ENCODE assay signal across 28 mouse cellular contexts in the genomic region with DNA sequence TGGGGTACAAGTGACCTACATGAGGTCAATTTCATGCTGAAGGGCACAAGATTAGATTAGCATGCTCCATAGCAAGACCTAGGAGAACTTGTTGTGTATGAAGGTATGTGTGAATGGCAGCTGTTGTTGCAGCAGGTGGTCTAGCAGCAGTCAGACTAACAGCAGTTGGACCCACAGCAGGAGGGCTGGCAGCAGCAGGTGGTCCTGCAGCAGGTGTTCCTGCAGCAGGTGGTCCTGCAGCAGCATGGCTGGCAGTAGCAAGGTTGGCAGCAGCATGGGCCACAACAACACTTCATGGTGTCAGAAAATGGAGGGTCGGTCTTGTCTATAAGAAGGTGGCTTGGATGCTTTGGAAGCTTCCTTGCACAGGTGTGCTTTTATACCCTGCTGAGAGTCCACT. TPM values are rescaled to one million over a fixed set of nuclear protein-coding genes. Genes with fewer than 3 reads are reported as not detected.
DNase-seq lines count a peak whose midpoint lies in the region; ATAC-seq and TF ChIP-seq lines count a peak whose summit lies in the region.
"Had no signal": no experiment of that assay in that cellular context is flagged by ENCODE, and none has a peak within 500 bp of the region (broad histone marks: within the 10 kb centered on the region; RNA-seq: fewer than 3 reads in every experiment).

No protein-coding gene starts in this region.

- TF ChIP-seq POLR2A in myocyte (IDR thresholded peaks at IDR 0.05; ENCODE audit: insufficient read length, low read depth) = no peak

- H3K4me1 ChIP-seq in forebrain, embryonic 11.5 days (replicated peaks; ENCODE audit: control insufficient read depth, insufficient read depth, low read length) = no peaks in the 10 kb centered on the region
- no peaks in the 10 kb centered on the region for H3K4me1 ChIP-seq in forebrain, embryonic 15.5 days
- H3K4me1 ChIP-seq in G1E (ENCODE audit: insufficient read depth, low read depth, low read length) = no peaks in the 10 kb centered on the region
- H3K4me1 ChIP-seq in hindbrain, embryonic 16.5 days (ENCODE audit: control insufficient read depth, insufficient read depth, low read depth, low read length) = no peaks in the 10 kb centered on the region

- no peaks in the 10 kb centered on the region for H3K27me3 ChIP-seq in forebrain, embryonic 11.5 days (ENCODE audit: control insufficient read depth, insufficient read depth, low read length)
- H3K27me3 ChIP-seq in forebrain, embryonic 15.5 days = no peaks in the 10 kb centered on the region
- H3K27me3 ChIP-seq in G1E (ENCODE audit: insufficient read depth, low read length) (0 out of 2 replicates have a peak, but pooled peaks cover 2% of the 10 kb centered on the region), myocyte (ENCODE audit: control insufficient read depth, insufficient read depth, insufficient read length) (peaks cover 7% of the 10 kb centered on the region)
- H3K27me3 ChIP-seq in hindbrain, embryonic 16.5 days (replicated peaks; ENCODE audit: control insufficient read depth, insufficient read depth, low read length) = no peaks in the 10 kb centered on the region
- H3K27me3 ChIP-seq: Patski had no signal

- no peaks in the 10 kb centered on the region for H3K9me3 ChIP-seq in forebrain, embryonic 11.5 days (ENCODE audit: control insufficient read depth, low read length)
- H3K9me3 ChIP-seq in forebrain, embryonic 15.5 days = no peaks in the 10 kb centered on the region
- peaks cover 9% of the 10 kb centered on the region for H3K9me3 ChIP-seq in G1E (replicated peaks)
- H3K9me3 ChIP-seq in hindbrain, embryonic 16.5 days (ENCODE audit: control insufficient read depth, low read length) = no peaks in the 10 kb centered on the region

- WGBS in forebrain, embryonic 11.5 days = 90% methylated on average over 1 of the region's 1 CpGs
- WGBS in forebrain, embryonic 15.5 days = 94% methylated on average over 1 of the region's 1 CpGs
- 100% methylated on average over 1 of the region's 1 CpGs for WGBS in hindbrain, embryonic 16.5 days

- no peaks in the 10 kb centered on the region for H3K36me3 ChIP-seq in forebrain, embryonic 11.5 days (ENCODE audit: control insufficient read depth, insufficient read depth, low read length)
- H3K36me3 ChIP-seq in forebrain, embryonic 15.5 days = no peaks in the 10 kb centered on the region
- H3K36me3 ChIP-seq in G1E (replicated peaks) = no peaks in the 10 kb centered on the region
- no peaks in the 10 kb centered on the region for H3K36me3 ChIP-seq in myocyte (ENCODE audit: control insufficient read depth, insufficient read depth)
- H3K36me3 ChIP-seq in hindbrain, embryonic 16.5 days (ENCODE audit: control insufficient read depth, insufficient read depth, low read length) = no peaks in the 10 kb centered on the region

- no peak for ATAC-seq in forebrain, embryonic 11.5 days (replicated peaks; ENCODE audit: low FRiP score)
- no peak for ATAC-seq in forebrain, embryonic 15.5 days (replicated peaks)
- no peak for ATAC-seq in G1E (ENCODE audit: extremely low read depth, insufficient number of reproducible peaks, low FRiP score, poor library complexity, severe bottlenecking)
- ATAC-seq in hindbrain, embryonic 16.5 days = no peak
- ATAC-seq: activated CD4-positive, CD25-positive, alpha-beta regulatory T cell, adult 4 months; CD4-positive, CD25-positive, alpha-beta regulatory T cell, adult 4 months; Patski had no signal

- no peak overlapping the region for H3K27ac ChIP-seq in forebrain, embryonic 11.5 days (ENCODE audit: low read depth, low read length)
- H3K27ac ChIP-seq in forebrain, embryonic 15.5 days (replicated peaks) = no peak overlapping the region
- no peak overlapping the region for H3K27ac ChIP-seq in hindbrain, embryonic 16.5 days (ENCODE audit: low read depth, low read length)

- H3K9ac ChIP-seq in forebrain, embryonic 11.5 days (ENCODE audit: low read length) = no peak overlapping the region
- H3K9ac ChIP-seq in forebrain, embryonic 15.5 days (replicated peaks) = no peak overlapping the region
- H3K9ac ChIP-seq in hindbrain, embryonic 16.5 days (ENCODE audit: low read depth, low read length) = no peak overlapping the region

- TF ChIP-seq CTCF in G1E (IDR thresholded peaks at IDR 0.05; ENCODE audit: low read depth, low read length) = no peak

- no peak overlapping the region for H3ac ChIP-seq in myocyte (ENCODE audit: control insufficient read depth, insufficient read length)

- peak; percentile 9 to 11 for DNase-seq in cerebellum, postnatal 10 days
- DNase-seq in cerebellum, adult 8-10 months = no peak
- peak; percentile 49 for DNase-seq in forebrain, embryonic 11.5 days (ENCODE audit: low spot score)
- DNase-seq in G1E (ENCODE audit: low spot score) = no peak
- no peak for DNase-seq in frontal cortex, postnatal 10 days (ENCODE audit: low spot score in 2 of 2)
- DNase-seq: adrenal gland, adult 2 months; adrenal gland, adult 8-10 months; adrenal gland, postnatal 10 days; adrenal gland, postnatal 14 days; adrenal gland, postnatal 25 days; adrenal gland, postnatal 36 days; B cell, adult 2 months; cerebellum, adult 11 months; cerebellum, adult 11-12 months; cerebellum, adult 18-20 months had no signal

- no peak overlapping the region for H3K4me3 ChIP-seq in forebrain, embryonic 11.5 days (ENCODE audit: low read depth, low read length)
- no peak overlapping the region for H3K4me3 ChIP-seq in forebrain, embryonic 15.5 days
- H3K4me3 ChIP-seq in G1E (ENCODE audit: low read depth, low read length) (0 out of 2 replicates have a peak overlapping the region, but pooled peaks have one; percentile 13), myocyte (no peak overlapping the region)
- no peak overlapping the region for H3K4me3 ChIP-seq in hindbrain, embryonic 16.5 days (ENCODE audit: low read length)

- H3K4me2 ChIP-seq in forebrain, embryonic 11.5 days (ENCODE audit: low read depth, low read length, severe bottlenecking) = no peak overlapping the region
- H3K4me2 ChIP-seq in forebrain, embryonic 15.5 days (replicated peaks) = no peak overlapping the region
- no peak overlapping the region for H3K4me2 ChIP-seq in myocyte (ENCODE audit: low read depth)
- H3K4me2 ChIP-seq in hindbrain, embryonic 16.5 days (ENCODE audit: low read length) = no peak overlapping the region

- H3K79me2 ChIP-seq in myocyte (ENCODE audit: control insufficient read depth, insufficient read depth) = no peaks in the 10 kb centered on the region

TF ChIP-seq in myocyte, 11 proteins besides CTCF, POLR2A, EP300 and RAD21:
- TF ChIP-seq CEBPB (IDR thresholded peaks at IDR 0.05; ENCODE audit: insufficient read depth, poor library complexity, severe bottlenecking) (no peak), TCF3 (IDR thresholded peaks at IDR 0.05; ENCODE audit: insufficient read length, low read depth) (no peak), MYOD1 (IDR thresholded peaks at IDR 0.05; ENCODE audit: control insufficient read depth in 1 of 3, insufficient read length in 2 of 3, low read depth in 2 of 3) (peak in 2 of 3 experiments; percentile 49 to 65), MYOG (IDR thresholded peaks at IDR 0.05; ENCODE audit: control insufficient read depth in 1 of 3, insufficient read depth in 1 of 3, insufficient read length in 2 of 3, low read depth in 2 of 3) (peak in 2 of 3 experiments; percentile 53 to 87), SRF (IDR thresholded peaks at IDR 0.05; ENCODE audit: control insufficient read depth, insufficient read length, low read depth) (no peak)

RNA-seq across cellular contexts. Expression of a gene that starts 13.8 kb away (rescaled TPM):
- not detected in 2 replicates for polyA plus RNA-seq in forebrain, embryonic 11.5 days (2014; fragmentation: Nextera tagmentation; extraction: Ambion mirVana)
- polyA plus RNA-seq in forebrain, embryonic 15.5 days (2015; fragmentation: Nextera tagmentation; extraction: Ambion mirVana) = not detected in 2 replicates
- not detected in 2 replicates for total RNA-seq in G1E (2014; fragmentation: Nextera tagmentation)
- 0.12 TPM in 1 of 2 replicates, not detected in the other for total RNA-seq in G1E (2017)
- polyA plus RNA-seq in G1E (2012) = not detected in 2 replicates
- polyA plus RNA-seq in myocyte (2012; fragmentation: generic; extraction: Trizol) = not detected
- polyA plus RNA-seq in hindbrain, embryonic 16.5 days (2015; fragmentation: Nextera tagmentation; extraction: Ambion mirVana) = not detected in 2 replicates
- total RNA-seq: adrenal gland, adult 18-20 months; adrenal gland, adult 2 months; adrenal gland, adult 8-10 months; adrenal gland, postnatal 10 days; adrenal gland, postnatal 14 days; adrenal gland, postnatal 25 days; adrenal gland, postnatal 36 days; adrenal gland, postnatal 4 days; CH12.LX; ES-E14; MEL had no signal
- polyA plus RNA-seq: activated CD4-positive, CD25-positive, alpha-beta regulatory T cell, adult 4 months; adrenal gland, adult 2 months; brain, embryonic 14.5 days; C2C12; CD4-positive, CD25-positive, alpha-beta regulatory T cell, adult 4 months; Patski had no signal

RNA-seq across cellular contexts. Expression of a gene that starts 21.6 kb away (rescaled TPM):
- polyA plus RNA-seq in forebrain, embryonic 11.5 days (2014; fragmentation: Nextera tagmentation; extraction: Ambion mirVana) = not detected in 2 replicates
- polyA plus RNA-seq in forebrain, embryonic 15.5 days (2015; fragmentation: Nextera tagmentation; extraction: Ambion mirVana) = not detected in 2 replicates
- total RNA-seq in G1E (2014; fragmentation: Nextera tagmentation) = not detected in 2 replicates
- total RNA-seq in G1E (2017) = 0.27 TPM in 1 of 2 replicates, not detected in the other
- not detected in 2 replicates for polyA plus RNA-seq in G1E (2012)
- not detected for polyA plus RNA-seq in myocyte (2012; fragmentation: generic; extraction: Trizol)
- polyA plus RNA-seq in hindbrain, embryonic 16.5 days (2015; fragmentation: Nextera tagmentation; extraction: Ambion mirVana) = not detected in 2 replicates
- total RNA-seq: adrenal gland, adult 18-20 months; adrenal gland, adult 2 months; adrenal gland, adult 8-10 months; adrenal gland, postnatal 10 days; adrenal gland, postnatal 14 days; adrenal gland, postnatal 25 days; adrenal gland, postnatal 36 days; adrenal gland, postnatal 4 days; CH12.LX; ES-E14; MEL had no signal
- polyA plus RNA-seq: activated CD4-positive, CD25-positive, alpha-beta regulatory T cell, adult 4 months; adrenal gland, adult 2 months; brain, embryonic 14.5 days; C2C12; CD4-positive, CD25-positive, alpha-beta regulatory T cell, adult 4 months had no signal

RNA-seq across cellular contexts. Expression of a gene that starts 24.8 kb away (rescaled TPM):
- not detected in 2 replicates for polyA plus RNA-seq in forebrain, embryonic 11.5 days (2014; fragmentation: Nextera tagmentation; extraction: Ambion mirVana)
- not detected in 2 replicates for polyA plus RNA-seq in forebrain, embryonic 15.5 days (2015; fragmentation: Nextera tagmentation; extraction: Ambion mirVana)
- total RNA-seq in G1E (2014; fragmentation: Nextera tagmentation) (not detected in 2 replicates), G1E (2017) (not detected in 2 replicates)
- polyA plus RNA-seq in G1E (2012) (not detected in 2 replicates), myocyte (2012; fragmentation: generic; extraction: Trizol) (not detected)
- polyA plus RNA-seq in hindbrain, embryonic 16.5 days (2015; fragmentation: Nextera tagmentation; extraction: Ambion mirVana) = not detected in 2 replicates
- total RNA-seq: adrenal gland, adult 18-20 months; adrenal gland, adult 2 months; adrenal gland, adult 8-10 months; adrenal gland, postnatal 10 days; adrenal gland, postnatal 14 days; adrenal gland, postnatal 25 days; adrenal gland, postnatal 36 days; adrenal gland, postnatal 4 days; CH12.LX; ES-E14; MEL had no signal
- polyA plus RNA-seq: activated CD4-positive, CD25-positive, alpha-beta regulatory T cell, adult 4 months; adrenal gland, adult 2 months; brain, embryonic 14.5 days; C2C12; CD4-positive, CD25-positive, alpha-beta regulatory T cell, adult 4 months; Patski had no signal

RNA-seq across cellular contexts. Expression of a gene that starts 26.1 kb away (rescaled TPM):
- not detected in 2 replicates for polyA plus RNA-seq in forebrain, embryonic 11.5 days (2014; fragmentation: Nextera tagmentation; extraction: Ambion mirVana)
- not detected in 2 replicates for polyA plus RNA-seq in forebrain, embryonic 15.5 days (2015; fragmentation: Nextera tagmentation; extraction: Ambion mirVana)
- not detected in 2 replicates for total RNA-seq in G1E (2014; fragmentation: Nextera tagmentation)
- total RNA-seq in G1E (2017) = not detected in 2 replicates
- not detected in 2 replicates for polyA plus RNA-seq in G1E (2012)
- not detected for polyA plus RNA-seq in myocyte (2012; fragmentation: generic; extraction: Trizol)
- not detected in 2 replicates for polyA plus RNA-seq in hindbrain, embryonic 16.5 days (2015; fragmentation: Nextera tagmentation; extraction: Ambion mirVana)
- total RNA-seq: adrenal gland, adult 18-20 months; adrenal gland, adult 2 months; adrenal gland, adult 8-10 months; adrenal gland, postnatal 10 days; adrenal gland, postnatal 14 days; adrenal gland, postnatal 25 days; adrenal gland, postnatal 36 days; adrenal gland, postnatal 4 days; CH12.LX; ES-E14; MEL had no signal
- polyA plus RNA-seq: activated CD4-positive, CD25-positive, alpha-beta regulatory T cell, adult 4 months; adrenal gland, adult 2 months; brain, embryonic 14.5 days; C2C12; CD4-positive, CD25-positive, alpha-beta regulatory T cell, adult 4 months; Patski had no signal

RNA-seq across cellular contexts. Expression of a gene that starts 34.4 kb away (rescaled TPM):
- not detected in 2 replicates for polyA plus RNA-seq in forebrain, embryonic 11.5 days (2014; fragmentation: Nextera tagmentation; extraction: Ambion mirVana)
- polyA plus RNA-seq in forebrain, embryonic 15.5 days (2015; fragmentation: Nextera tagmentation; extraction: Ambion mirVana) = not detected in 2 replicates
- not detected in 2 replicates for total RNA-seq in G1E (2014; fragmentation: Nextera tagmentation)
- total RNA-seq in G1E (2017) = 0.12 TPM in 1 of 2 replicates, not detected in the other
- polyA plus RNA-seq in G1E (2012) = not detected in 2 replicates
- not detected for polyA plus RNA-seq in myocyte (2012; fragmentation: generic; extraction: Trizol)
- not detected in 2 replicates for polyA plus RNA-seq in hindbrain, embryonic 16.5 days (2015; fragmentation: Nextera tagmentation; extraction: Ambion mirVana)
- total RNA-seq: adrenal gland, adult 18-20 months; adrenal gland, adult 2 months; adrenal gland, adult 8-10 months; adrenal gland, postnatal 10 days; adrenal gland, postnatal 14 days; adrenal gland, postnatal 25 days; adrenal gland, postnatal 36 days; adrenal gland, postnatal 4 days; CH12.LX; ES-E14; MEL had no signal
- polyA plus RNA-seq: activated CD4-positive, CD25-positive, alpha-beta regulatory T cell, adult 4 months; adrenal gland, adult 2 months; brain, embryonic 14.5 days; C2C12; CD4-positive, CD25-positive, alpha-beta regulatory T cell, adult 4 months; Patski had no signal

Comparison
In these comparisons a context has a peak if more than half of its experiments do, and no peak if none do; other contexts are left out.
1. DNase-seq: peak in cerebellum, postnatal 10 days (2 of 2) and forebrain, embryonic 11.5 days (single experiment); none in cerebellum, adult 8-10 months (single experiment), G1E (single experiment) and frontal cortex, postnatal 10 days (0 of 2).